In the genomic region with DNA sequence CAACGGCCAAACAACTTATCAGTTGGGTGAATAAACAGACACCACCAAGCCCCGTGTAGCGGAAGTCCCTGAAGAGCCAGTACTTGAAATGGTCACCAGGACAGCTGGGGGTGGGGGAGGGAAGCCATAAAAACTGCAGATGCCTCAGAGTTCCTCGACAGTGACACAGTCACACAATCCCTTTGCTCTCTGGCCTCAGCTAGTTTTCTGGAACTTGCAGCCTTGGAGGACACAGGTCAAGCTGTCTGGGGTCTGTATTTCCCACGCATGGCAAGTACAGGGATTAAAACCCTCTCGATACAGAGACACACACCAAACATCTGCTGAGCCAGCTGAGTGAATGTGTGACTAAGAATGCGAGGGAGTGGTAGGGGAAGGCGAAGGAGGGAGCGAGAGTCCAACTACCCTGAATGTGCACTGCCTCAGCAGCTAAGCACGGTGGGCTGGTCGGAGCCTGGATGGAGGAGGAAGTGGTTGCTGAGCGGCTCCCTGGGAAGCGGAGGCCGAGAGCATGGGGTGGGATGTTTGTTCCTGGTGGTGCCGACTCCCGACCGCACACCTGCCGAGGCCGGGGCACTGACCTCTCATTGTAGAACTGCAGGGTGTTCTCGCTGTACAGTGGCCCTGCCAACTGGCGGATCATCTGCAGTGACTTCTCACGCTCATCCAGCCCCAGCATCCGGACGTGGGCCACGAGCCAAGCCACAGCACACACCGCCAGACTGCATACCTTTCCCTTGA, we compare ENCODE assay signal across 9 mouse cellular contexts. TPM values are rescaled to one million over a fixed set of nuclear protein-coding genes. Genes with fewer than 3 reads are reported as not detected.
DNase-seq lines count a peak whose midpoint lies in the region; ATAC-seq and TF ChIP-seq lines count a peak whose summit lies in the region.
"Had no signal": no experiment of that assay in that cellular context is flagged by ENCODE, and none has a peak within 500 bp of the region (broad histone marks: within the 10 kb centered on the region; RNA-seq: fewer than 3 reads in every experiment).

No protein-coding gene starts in this region.

- 0 out of 2 replicates have a peak overlapping the region, but pooled peaks have one; percentile 25 for H3K27ac ChIP-seq in intestine, embryonic 14.5 days (ENCODE audit: low read depth)
- peak overlapping the region; percentile 91 for H3K27ac ChIP-seq in lung, embryonic 15.5 days
- H3K27ac ChIP-seq in thymus, adult 2 months (ENCODE audit: control insufficient read depth, insufficient read depth, low read length) = no peak overlapping the region

- no peak for ATAC-seq in CD4-positive, CD25-positive, alpha-beta regulatory T cell, adult 4 months
- ATAC-seq in intestine, embryonic 14.5 days (replicated peaks; ENCODE audit: low FRiP score, low TSS enrichment, low read depth) = no peak
- peak; percentile 13; the same call in 1 of the 2 replicates for ATAC-seq in lung, embryonic 15.5 days (ENCODE audit: borderline replicate concordance, extremely low read depth, low FRiP score, low TSS enrichment)

- no peaks in the 10 kb centered on the region for H3K9me3 ChIP-seq in intestine, embryonic 14.5 days (ENCODE audit: control insufficient read depth, low read length)
- H3K9me3 ChIP-seq in lung, embryonic 15.5 days = no peaks in the 10 kb centered on the region
- H3K9me3 ChIP-seq: embryonic facial prominence, embryonic 12.5 days had no signal

- H3K9ac ChIP-seq in intestine, embryonic 14.5 days (ENCODE audit: low read length) = no peak overlapping the region
- H3K9ac ChIP-seq in lung, embryonic 15.5 days = no peak overlapping the region
- H3K9ac ChIP-seq: embryonic facial prominence, embryonic 12.5 days had no signal

- no peak overlapping the region for H3K4me2 ChIP-seq in intestine, embryonic 14.5 days (ENCODE audit: low read length)
- H3K4me2 ChIP-seq in lung, embryonic 15.5 days = peak overlapping the region; percentile 31
- H3K4me2 ChIP-seq: embryonic facial prominence, embryonic 12.5 days had no signal

- 72% methylated on average over 26 of the region's 26 CpGs for WGBS in intestine, embryonic 14.5 days
- WGBS in lung, embryonic 15.5 days = 46% methylated on average over 26 of the region's 26 CpGs
- 23% methylated on average over 26 of the region's 26 CpGs for WGBS in thymus, adult 2 months

- no peaks in the 10 kb centered on the region for H3K27me3 ChIP-seq in intestine, embryonic 14.5 days (replicated peaks; ENCODE audit: control insufficient read depth, insufficient read depth, low read length)
- H3K27me3 ChIP-seq in lung, embryonic 15.5 days = no peaks in the 10 kb centered on the region
- no peaks in the 10 kb centered on the region for H3K27me3 ChIP-seq in thymus, adult 2 months (ENCODE audit: control insufficient read depth, insufficient read depth, low read length)
- H3K27me3 ChIP-seq: embryonic facial prominence, embryonic 12.5 days had no signal

- no peak overlapping the region for H3K4me3 ChIP-seq in intestine, embryonic 14.5 days (ENCODE audit: low read depth, low read length)
- no peak overlapping the region for H3K4me3 ChIP-seq in lung, embryonic 15.5 days
- no peak overlapping the region for H3K4me3 ChIP-seq in thymus, adult 2 months (ENCODE audit: control insufficient read depth, insufficient read depth, low read length)
- H3K4me3 ChIP-seq: embryonic facial prominence, embryonic 12.5 days had no signal

- no peaks in the 10 kb centered on the region for H3K4me1 ChIP-seq in intestine, embryonic 14.5 days (replicated peaks; ENCODE audit: control insufficient read depth, insufficient read depth, low read length)
- H3K4me1 ChIP-seq in lung, embryonic 15.5 days = peaks cover 53% of the 10 kb centered on the region
- peaks cover 33% of the 10 kb centered on the region for H3K4me1 ChIP-seq in thymus, adult 2 months (replicated peaks; ENCODE audit: control insufficient read depth, insufficient read depth, low read length)

- peaks cover 82% of the 10 kb centered on the region for H3K36me3 ChIP-seq in intestine, embryonic 14.5 days (ENCODE audit: control insufficient read depth, insufficient read depth, low read length)
- peaks cover 52% of the 10 kb centered on the region for H3K36me3 ChIP-seq in lung, embryonic 15.5 days
- peaks cover 11% of the 10 kb centered on the region; the same call in 1 of the 2 replicates for H3K36me3 ChIP-seq in thymus, adult 2 months (ENCODE audit: control insufficient read depth, insufficient read depth, low read length)

- peak; percentile 32 for DNase-seq in CD4-positive, CD25-positive, alpha-beta regulatory T cell, adult 2 months (ENCODE audit: low read depth, low spot score)
- DNase-seq in adipocyte (ENCODE audit: low spot score) = peak; percentile 54
- no peak for DNase-seq in intestine, embryonic 14.5 days (ENCODE audit: low spot score)
- DNase-seq in urinary bladder, postnatal 4 days (ENCODE audit: low spot score in 2 of 2) = peak; percentile 58 to 73
- no peak for DNase-seq in thymus, adult 2 months
- DNase-seq in adrenal gland, postnatal 4 days (ENCODE audit: low spot score in 2 of 2) = no peak

- TF ChIP-seq CTCF in thymus, adult 2 months (IDR thresholded peaks at IDR 0.05; ENCODE audit: borderline replicate concordance, control insufficient read depth, extremely low read depth, insufficient read depth, low read length, poor library complexity) = no peak

- no peak for TF ChIP-seq POLR2A in thymus, adult 2 months (IDR thresholded peaks at IDR 0.05; ENCODE audit: control insufficient read depth, extremely low read depth, insufficient read depth, low read length, poor library complexity)

RNA-seq across cellular contexts. Expression of a gene that starts 8.1 kb away (rescaled TPM):
- not detected for polyA plus RNA-seq in CD4-positive, CD25-positive, alpha-beta regulatory T cell, adult 4 months (2017; shearing (Covaris generic))
- polyA plus RNA-seq in intestine, embryonic 14.5 days (2014; fragmentation: Nextera tagmentation; extraction: Ambion mirVana) = not detected in 2 replicates
- polyA plus RNA-seq in lung, embryonic 15.5 days (2015; fragmentation: Nextera tagmentation; extraction: Ambion mirVana) = not detected in 2 replicates
- 0.14 and 0.22 TPM in 2 replicates for polyA plus RNA-seq in thymus, adult 2 months (2012; rRNA removed)
- not detected for total RNA-seq in adrenal gland, postnatal 4 days (2021)
- polyA plus RNA-seq: embryonic facial prominence, embryonic 12.5 days had no signal

RNA-seq across cellular contexts. Expression of a gene that starts 20.1 kb away (rescaled TPM):
- 10 to 100 TPM; 27.0 to 37.5 TPM for polyA plus RNA-seq in CD4-positive, CD25-positive, alpha-beta regulatory T cell, adult 4 months (2017; shearing (Covaris generic))
- polyA plus RNA-seq in intestine, embryonic 14.5 days (2014; fragmentation: Nextera tagmentation; extraction: Ambion mirVana) = 43.0 and 48.0 TPM in 2 replicates
- polyA plus RNA-seq in lung, embryonic 15.5 days (2015; fragmentation: Nextera tagmentation; extraction: Ambion mirVana) = 51.9 and 53.0 TPM in 2 replicates
- polyA plus RNA-seq in thymus, adult 2 months (2012; rRNA removed) = 179 and 196 TPM in 2 replicates
- total RNA-seq in adrenal gland, postnatal 4 days (2021) = 10 to 100 TPM; 75.7 to 84.8 TPM

RNA-seq across cellular contexts. Expression of a gene that starts 26.8 kb away (rescaled TPM):
- polyA plus RNA-seq in CD4-positive, CD25-positive, alpha-beta regulatory T cell, adult 4 months (2017; shearing (Covaris generic)) = 10 to 100 TPM; 13.8 to 17.5 TPM
- polyA plus RNA-seq in intestine, embryonic 14.5 days (2014; fragmentation: Nextera tagmentation; extraction: Ambion mirVana) = 141 and 149 TPM in 2 replicates
- polyA plus RNA-seq in lung, embryonic 15.5 days (2015; fragmentation: Nextera tagmentation; extraction: Ambion mirVana) = 211 and 214 TPM in 2 replicates
- polyA plus RNA-seq in thymus, adult 2 months (2012; rRNA removed) = 293 and 303 TPM in 2 replicates
- total RNA-seq in adrenal gland, postnatal 4 days (2021) = 100 to 1,000 TPM; 137 to 147 TPM

RNA-seq across cellular contexts. Expression of a gene that starts 31.3 kb away (rescaled TPM):
- polyA plus RNA-seq in CD4-positive, CD25-positive, alpha-beta regulatory T cell, adult 4 months (2017; shearing (Covaris generic)) = 1 to 10 TPM; 4.8 to 5.7 TPM
- polyA plus RNA-seq in intestine, embryonic 14.5 days (2014; fragmentation: Nextera tagmentation; extraction: Ambion mirVana) = 60.7 and 63.8 TPM in 2 replicates
- polyA plus RNA-seq in lung, embryonic 15.5 days (2015; fragmentation: Nextera tagmentation; extraction: Ambion mirVana) = 35.6 and 35.8 TPM in 2 replicates
- polyA plus RNA-seq in thymus, adult 2 months (2012; rRNA removed) = 36.8 and 41.5 TPM in 2 replicates
- total RNA-seq in adrenal gland, postnatal 4 days (2021) = 100 to 1,000 TPM; 181 to 195 TPM

RNA-seq across cellular contexts. Expression of a gene that starts 45.0 kb away (rescaled TPM):
- under 1 TPM in 1 of 2 experiments, not detected in 1; 0.12 TPM for polyA plus RNA-seq in CD4-positive, CD25-positive, alpha-beta regulatory T cell, adult 4 months (2017; shearing (Covaris generic))
- not detected in 2 replicates for polyA plus RNA-seq in intestine, embryonic 14.5 days (2014; fragmentation: Nextera tagmentation; extraction: Ambion mirVana)
- polyA plus RNA-seq in lung, embryonic 15.5 days (2015; fragmentation: Nextera tagmentation; extraction: Ambion mirVana) = 0.06 TPM in 1 of 2 replicates, not detected in the other
- 0.71 and 0.75 TPM in 2 replicates for polyA plus RNA-seq in thymus, adult 2 months (2012; rRNA removed)
- not detected for total RNA-seq in adrenal gland, postnatal 4 days (2021)

Comparison
In these comparisons a context has a peak if more than half of its experiments do, and no peak if none do; other contexts are left out.
1. DNase-seq: peak in CD4-positive, CD25-positive, alpha-beta regulatory T cell, adult 2 months (single experiment), adipocyte (single experiment) and urinary bladder, postnatal 4 days (2 of 2); none in intestine, embryonic 14.5 days (single experiment), thymus, adult 2 months (single experiment) and adrenal gland, postnatal 4 days (0 of 2).